Mouse (Mus musculus) liver, embryonic 14.5 days (tissue): Measurements from ENCODE around the gene Naa38.

Experiments used
- CTCF ChIP-seq: IDR thresholded peaks from 2 replicates; pipeline ENCODE4 v1.5.1; 2016; ENCODE audit warnings: antibody characterized with exemption, low read depth, control low read depth
- EP300 ChIP-seq: IDR thresholded peaks from 2 replicates; pipeline ENCODE4 v1.6.1; 2016; ENCODE audit warnings: antibody characterized with exemption, low read depth

DNA sequence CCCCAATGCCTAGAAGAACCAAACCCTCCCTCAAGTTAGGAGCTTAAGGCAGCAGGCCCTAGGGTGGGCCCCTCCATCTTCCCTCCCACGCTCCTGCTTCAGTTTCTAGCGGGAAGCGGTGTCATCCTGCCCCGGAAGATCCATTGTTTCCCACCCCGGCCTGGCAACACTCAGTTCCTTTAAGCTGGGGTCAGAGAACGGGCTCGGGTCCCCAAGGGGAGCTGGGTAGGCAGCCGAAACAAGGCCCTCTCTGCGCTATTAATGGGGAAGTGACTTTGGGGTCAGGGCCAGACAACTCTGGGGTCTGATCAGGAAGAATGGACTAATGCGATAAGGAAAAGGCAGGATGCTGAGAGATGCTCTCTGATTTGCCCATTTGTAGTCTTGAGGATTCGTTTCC, 1.5 kb downstream of the Naa38 start:
- TF ChIP-seq CTCF (no peak), EP300 (no peak)
